Mouse (Mus musculus) CD4-positive, CD25-positive, alpha-beta regulatory T cell, adult 2 months (primary cell): ENCODE measurements around the gene Txndc16.

Experiments
- DNase-seq: peaks from one replicate; pipeline ENCODE4 v3.0.0-alpha.2; 2012; ENCODE audit warnings: low read depth, low spot score

Txndc16 gene

GRCm38 (mm10) chr14:45155511-45156173 is 64.5 kb downstream of the Txndc16 start:
- peak; percentile 54 for DNase-seq

GRCm38 (mm10) chr14:45153258-45153657 is 66.9 kb downstream of the Txndc16 start:
- peak; percentile 71 for DNase-seq

GRCm38 (mm10) chr14:45142511-45142910 is 77.6 kb downstream of the Txndc16 start:
- peak; percentile 81 for DNase-seq

DNA sequence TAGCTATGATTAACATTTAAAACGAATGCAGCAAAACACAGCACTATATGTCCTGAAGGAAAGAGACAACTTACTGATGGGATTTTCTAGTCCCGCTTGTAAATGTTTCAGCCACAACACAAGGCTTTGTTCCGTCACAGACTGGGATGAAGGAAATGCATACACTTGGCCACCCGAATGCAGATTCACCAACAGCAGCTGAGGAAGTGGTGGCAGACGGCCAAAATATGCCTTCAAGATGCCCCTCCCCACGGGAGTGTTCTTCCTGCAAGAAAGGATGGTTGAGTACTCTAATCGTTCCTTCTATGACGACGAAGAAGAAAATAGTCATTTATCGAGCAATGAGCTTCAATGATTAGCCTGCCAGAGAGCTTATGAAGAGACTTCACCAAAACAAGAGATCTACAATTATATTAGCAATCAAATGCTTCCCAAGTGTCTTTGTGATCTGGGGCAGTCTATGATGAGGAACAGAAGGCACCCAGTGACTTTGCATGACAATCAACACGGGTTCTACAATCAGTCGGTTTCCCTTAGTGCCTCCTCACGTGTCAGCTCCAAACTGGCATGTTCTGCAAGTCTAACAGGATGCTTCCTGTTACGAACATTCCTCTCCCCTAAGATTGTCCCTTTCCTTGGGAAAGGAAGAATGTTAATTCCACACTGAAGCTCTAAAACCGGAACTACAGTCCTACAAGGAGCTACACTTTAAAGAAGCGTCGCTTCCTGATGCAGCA is 79.6 kb downstream of the Txndc16 start:
- no peak for DNase-seq

- no peak for DNase-seq
These were observed 84.2 kb downstream of the Txndc16 start for GRCm38 (mm10) chr14:45135961-45136360.

DNA sequence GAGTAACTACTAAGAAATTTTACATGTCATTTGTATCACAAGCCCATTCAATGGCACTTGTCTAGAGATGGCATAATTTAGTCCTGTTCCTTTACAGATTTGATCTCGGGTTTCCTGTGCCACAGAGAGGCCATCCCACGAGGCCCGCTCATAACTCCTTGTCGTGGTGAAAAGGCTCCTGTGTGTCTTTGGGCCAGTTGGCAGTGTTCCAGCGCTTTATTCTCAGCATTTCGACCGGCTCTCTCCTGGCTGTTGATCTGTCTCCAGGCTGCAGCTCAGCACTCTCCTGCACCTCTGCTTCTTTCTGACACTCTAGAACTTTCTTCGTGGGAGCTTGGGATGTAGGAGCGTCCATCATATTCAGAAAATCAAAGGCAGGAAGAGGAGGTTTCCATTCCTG is 84.6 kb downstream of the Txndc16 start:
- DNase-seq = no peak

DNA sequence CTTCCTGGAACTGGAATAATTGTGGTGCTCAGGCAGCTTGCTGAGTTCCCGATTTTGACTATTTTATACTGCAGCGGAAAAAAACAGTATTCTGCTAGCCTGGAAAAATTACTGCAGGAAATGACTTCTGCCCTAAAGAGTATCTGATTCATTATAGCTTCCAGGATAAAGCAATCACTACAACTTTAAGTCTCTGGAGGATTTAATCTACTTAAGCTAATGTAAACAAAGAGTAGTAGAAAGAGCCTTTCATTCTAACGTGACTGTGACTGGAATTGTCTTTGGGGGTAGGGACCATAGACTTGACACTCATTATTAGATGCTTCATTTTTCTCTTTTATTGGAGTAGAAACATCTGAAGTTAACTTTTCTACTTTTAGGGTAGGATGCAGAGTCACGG is 101.8 kb downstream of the Txndc16 start:
- DNase-seq = no peak

DNA sequence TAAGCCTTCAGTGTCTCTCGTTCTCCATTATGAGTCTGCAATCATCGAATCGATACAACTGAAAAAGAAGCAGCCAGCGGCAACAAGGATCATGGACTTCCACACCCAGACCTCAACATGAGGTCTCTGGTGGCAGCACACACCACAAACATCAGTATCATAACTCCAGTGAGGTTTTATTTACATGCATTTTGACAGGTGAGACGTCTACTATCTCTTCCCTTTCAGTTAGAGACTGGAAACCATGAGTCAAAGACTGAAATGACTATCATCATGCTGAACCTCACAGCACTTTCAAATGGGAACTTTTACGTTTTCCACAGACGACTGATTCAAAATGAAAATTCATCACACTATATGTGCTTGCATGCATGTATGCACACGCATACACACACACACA is 117.9 kb downstream of the Txndc16 start:
- DNase-seq = peak; percentile 65

- DNase-seq = peak; percentile 63
These were observed 127.8 kb downstream of the Txndc16 start for GRCm38 (mm10) chr14:45092327-45092726.

- DNase-seq = no peak
These were observed 130.1 kb downstream of the Txndc16 start for GRCm38 (mm10) chr14:45090011-45090410.

DNA sequence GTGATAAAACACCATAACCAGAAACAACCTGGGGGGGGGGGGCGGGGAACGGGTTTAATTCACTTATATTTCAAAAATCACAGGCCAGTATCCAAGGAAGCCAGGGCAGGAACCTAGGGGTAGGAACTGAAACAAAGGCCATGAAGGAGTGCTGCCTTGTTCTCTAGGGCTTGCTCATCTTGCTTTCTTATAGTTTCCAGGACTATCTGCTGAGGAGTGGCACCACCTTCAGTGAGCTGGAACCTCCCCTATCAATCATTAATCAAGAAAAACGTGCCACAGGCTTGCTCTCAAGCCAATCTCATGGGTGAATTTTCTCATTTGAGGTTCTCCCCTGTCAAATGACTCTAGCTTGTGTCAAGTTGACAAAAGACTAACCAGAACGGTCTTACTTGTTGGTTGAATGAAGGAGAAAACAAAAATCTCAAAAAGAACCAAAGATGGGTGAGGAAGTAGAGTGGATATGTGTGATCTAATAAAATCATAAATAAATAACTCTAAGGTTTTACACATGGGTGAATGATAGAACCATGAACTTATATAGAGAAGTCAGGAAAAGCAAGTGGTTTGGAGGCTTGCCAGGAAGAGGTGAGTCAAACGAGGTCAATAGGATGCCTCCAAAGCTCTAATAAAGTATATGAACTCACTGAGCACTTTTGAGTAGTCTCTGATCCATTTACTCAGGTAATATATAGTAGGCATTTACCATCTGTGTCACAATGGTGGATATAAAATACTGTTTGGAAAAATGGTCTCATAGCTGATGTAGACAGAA is 134.3 kb downstream of the Txndc16 start:
- peak; percentile 63 for DNase-seq

GRCm38 (mm10) chr14:45084656-45085280 is 135.4 kb downstream of the Txndc16 start:
- DNase-seq = no peak

DNA sequence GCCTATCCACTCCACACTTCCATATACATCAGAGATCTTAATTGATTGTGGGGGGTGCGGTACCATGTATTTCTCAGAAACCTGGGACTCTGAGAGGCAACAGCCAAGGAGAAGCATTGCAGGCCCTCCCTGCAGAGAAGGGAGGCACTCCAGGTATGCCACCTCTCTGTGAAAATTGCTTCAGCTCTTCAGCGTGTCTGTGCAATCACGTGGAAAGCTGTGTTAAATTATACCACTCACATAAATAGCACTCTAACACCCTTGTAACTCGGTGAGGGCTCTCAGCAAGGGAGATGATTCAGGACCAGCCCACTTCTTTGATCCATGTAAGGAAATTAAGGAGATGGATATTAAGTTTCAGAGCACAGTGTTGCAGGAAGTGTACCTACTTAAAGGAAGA is 136.6 kb downstream of the Txndc16 start:
- DNase-seq = no peak
